Mouse (Mus musculus): ENCODE data around the gene Gadl1. TPM values are rescaled to one million over a fixed set of nuclear protein-coding genes. Genes with fewer than 3 reads are reported as not detected.

Gene Gadl1
- polyA plus RNA-seq (2012; rRNA removed) = 0.35 and 0.45 TPM in 2 replicates

GRCm38 (mm10) chr9:115909155-115909554 is at the start of gene Gadl1:
Gene Gadl1, plus strand, starts transcription at chr9:115909455.
- H3K27ac ChIP-seq (ENCODE audit: insufficient read depth, low read length) = no peak within 1 kb of the TSS
- no peaks in the 10 kb centered on the region for H3K4me1 ChIP-seq (ENCODE audit: control insufficient read depth, insufficient read depth, low read length)
- TF ChIP-seq POLR2A (IDR thresholded peaks at IDR 0.05; ENCODE audit: extremely low read depth, insufficient read depth, low read length) = no peak
- no peak for TF ChIP-seq CTCF (IDR thresholded peaks at IDR 0.05; ENCODE audit: extremely low read depth, insufficient read depth, low read length)
- no peak within 1 kb of the TSS for H3K4me3 ChIP-seq (ENCODE audit: insufficient read depth, low read length)

- Histone ChIP-seq H3K4me1 (ENCODE audit: control insufficient read depth, insufficient read depth, low read length) (no peaks in the 10 kb centered on the region), H3K27ac (ENCODE audit: insufficient read depth, low read length) (no peak overlapping the region), H3K4me3 (ENCODE audit: insufficient read depth, low read length) (no peak overlapping the region)
- TF ChIP-seq POLR2A (IDR thresholded peaks at IDR 0.05; ENCODE audit: extremely low read depth, insufficient read depth, low read length) (no peak), CTCF (IDR thresholded peaks at IDR 0.05; ENCODE audit: extremely low read depth, insufficient read depth, low read length) (no peak)
Measured at GRCm38 (mm10) chr9:115862802-115863201, 46.5 kb upstream of the Gadl1 start.

- Histone ChIP-seq H3K4me3 (ENCODE audit: insufficient read depth, low read length) (no peak overlapping the region), H3K4me1 (ENCODE audit: control insufficient read depth, insufficient read depth, low read length) (no peaks in the 10 kb centered on the region), H3K27ac (ENCODE audit: insufficient read depth, low read length) (no peak overlapping the region)
- TF ChIP-seq POLR2A (IDR thresholded peaks at IDR 0.05; ENCODE audit: extremely low read depth, insufficient read depth, low read length) = no peak
Measured at GRCm38 (mm10) chr9:115863326-115863725, 45.9 kb upstream of the Gadl1 start.

GRCm38 (mm10) chr9:115867277-115867676 is 42.0 kb upstream of the Gadl1 start:
- no peaks in the 10 kb centered on the region for H3K4me1 ChIP-seq (ENCODE audit: control insufficient read depth, insufficient read depth, low read length)
- no peak overlapping the region for H3K4me3 ChIP-seq (ENCODE audit: insufficient read depth, low read length)
- H3K27ac ChIP-seq (ENCODE audit: insufficient read depth, low read length) = no peak overlapping the region
- TF ChIP-seq CTCF (IDR thresholded peaks at IDR 0.05; ENCODE audit: extremely low read depth, insufficient read depth, low read length) (no peak), POLR2A (IDR thresholded peaks at IDR 0.05; ENCODE audit: extremely low read depth, insufficient read depth, low read length) (no peak)

- no peak overlapping the region for H3K27ac ChIP-seq (ENCODE audit: insufficient read depth, low read length)
Measured at GRCm38 (mm10) chr9:115870168-115870567, 39.1 kb upstream of the Gadl1 start.

GRCm38 (mm10) chr9:115870640-115871039 is 38.6 kb upstream of the Gadl1 start:
- H3K27ac ChIP-seq (ENCODE audit: insufficient read depth, low read length) = no peak overlapping the region
- no peak overlapping the region for H3K4me3 ChIP-seq (ENCODE audit: insufficient read depth, low read length)
- TF ChIP-seq POLR2A (IDR thresholded peaks at IDR 0.05; ENCODE audit: extremely low read depth, insufficient read depth, low read length) = no peak
- TF ChIP-seq CTCF (IDR thresholded peaks at IDR 0.05; ENCODE audit: extremely low read depth, insufficient read depth, low read length) = no peak
- H3K4me1 ChIP-seq (ENCODE audit: control insufficient read depth, insufficient read depth, low read length) = no peaks in the 10 kb centered on the region

More at GRCm38 (mm10) chr9:115870168-115870567, 39.1 kb upstream of the Gadl1 start:
- TF ChIP-seq POLR2A (IDR thresholded peaks at IDR 0.05; ENCODE audit: extremely low read depth, insufficient read depth, low read length) (no peak), CTCF (IDR thresholded peaks at IDR 0.05; ENCODE audit: extremely low read depth, insufficient read depth, low read length) (peak; percentile 61)
- H3K4me1 ChIP-seq (ENCODE audit: control insufficient read depth, insufficient read depth, low read length) = no peaks in the 10 kb centered on the region
- no peak overlapping the region for H3K4me3 ChIP-seq (ENCODE audit: insufficient read depth, low read length)

GRCm38 (mm10) chr9:115880500-115880899 is 28.8 kb upstream of the Gadl1 start:
- no peak overlapping the region for H3K4me3 ChIP-seq (ENCODE audit: insufficient read depth, low read length)
- no peaks in the 10 kb centered on the region for H3K4me1 ChIP-seq (ENCODE audit: control insufficient read depth, insufficient read depth, low read length)
- no peak for TF ChIP-seq POLR2A (IDR thresholded peaks at IDR 0.05; ENCODE audit: extremely low read depth, insufficient read depth, low read length)
- H3K27ac ChIP-seq (ENCODE audit: insufficient read depth, low read length) = no peak overlapping the region

GRCm38 (mm10) chr9:115881137-115881536 is 28.1 kb upstream of the Gadl1 start:
- TF ChIP-seq POLR2A (IDR thresholded peaks at IDR 0.05; ENCODE audit: extremely low read depth, insufficient read depth, low read length) (no peak), CTCF (IDR thresholded peaks at IDR 0.05; ENCODE audit: extremely low read depth, insufficient read depth, low read length) (peak; percentile 52)
- no peaks in the 10 kb centered on the region for H3K4me1 ChIP-seq (ENCODE audit: control insufficient read depth, insufficient read depth, low read length)
- H3K27ac ChIP-seq (ENCODE audit: insufficient read depth, low read length) = no peak overlapping the region

GRCm38 (mm10) chr9:115882627-115883200 is 26.5 kb upstream of the Gadl1 start:
- H3K4me1 ChIP-seq (ENCODE audit: control insufficient read depth, insufficient read depth, low read length) = no peaks in the 10 kb centered on the region
- TF ChIP-seq CTCF (IDR thresholded peaks at IDR 0.05; ENCODE audit: extremely low read depth, insufficient read depth, low read length) (no peak), POLR2A (IDR thresholded peaks at IDR 0.05; ENCODE audit: extremely low read depth, insufficient read depth, low read length) (no peak)
- H3K27ac ChIP-seq (ENCODE audit: insufficient read depth, low read length) = no peak overlapping the region
- no peak overlapping the region for H3K4me3 ChIP-seq (ENCODE audit: insufficient read depth, low read length)

More at GRCm38 (mm10) chr9:115881137-115881536, 28.1 kb upstream of the Gadl1 start:
- H3K4me3 ChIP-seq (ENCODE audit: insufficient read depth, low read length) = no peak overlapping the region

- no peaks in the 10 kb centered on the region for H3K4me1 ChIP-seq (ENCODE audit: control insufficient read depth, insufficient read depth, low read length)
- H3K27ac ChIP-seq (ENCODE audit: insufficient read depth, low read length) = no peak overlapping the region
- TF ChIP-seq CTCF (IDR thresholded peaks at IDR 0.05; ENCODE audit: extremely low read depth, insufficient read depth, low read length) (no peak), POLR2A (IDR thresholded peaks at IDR 0.05; ENCODE audit: extremely low read depth, insufficient read depth, low read length) (no peak)
- no peak overlapping the region for H3K4me3 ChIP-seq (ENCODE audit: insufficient read depth, low read length)
Measured at GRCm38 (mm10) chr9:115883413-115883812, 25.8 kb upstream of the Gadl1 start.

Data from cortical plate, adult 2 months (tissue).